Mouse (Mus musculus) kidney, adult 2 months (tissue): ENCODE results near the gene Fblim1.

Experiments
- CTCF ChIP-seq: fragments of 200-500 bp; conservative IDR thresholded peaks from 2 replicates; pipeline ENCODE4 v1.5.1; 2011; ENCODE audit warnings: low read depth, mild to moderate bottlenecking, control low read depth, low read length, moderate library complexity, mixed read lengths; ENCODE audit not compliant: insufficient read depth, insufficient read length
- POLR2A ChIP-seq: fragments of 200-500 bp; IDR thresholded peaks from one replicate; pipeline ENCODE4 v1.6.1; 2011; ENCODE audit warnings: low read depth, low read length, control low read depth

GRCm38 (mm10) chr4:141605421-141605820 is 475 bp downstream of the Fblim1 start:
- TF ChIP-seq CTCF (no peak), POLR2A (no peak)
